Mouse (Mus musculus) liver, embryonic 12.5 days (tissue): ENCODE results near the gene Ptpn14. TPM values are rescaled to one million over a fixed set of nuclear protein-coding genes. Genes with fewer than 3 reads are reported as not detected.

ENCODE experiments used
- ATAC-seq: fragments of 200-750 bp; cut with Nextera tagmentation; 2 replicates; pipeline ENCODE4 v1.8.0; 2017; ENCODE audit warnings: moderate number of reproducible peaks, mild to moderate bottlenecking, moderate library complexity
- H3K27ac ChIP-seq: fragments of 300-500 bp; sonication (generic); 2 replicates; pipeline ENCODE4 v1.5.1; 2016; ENCODE audit warnings: mild to moderate bottlenecking
- H3K27me3 ChIP-seq: fragments of 300-500 bp; sonication (generic); replicated peaks from 2 replicates; pipeline ENCODE4 v1.6.1; 2016; ENCODE audit warnings: mild to moderate bottlenecking, moderate library complexity
- H3K36me3 ChIP-seq: fragments of 300-500 bp; sonication (generic); 2 replicates; pipeline ENCODE4 v1.6.1; 2016; ENCODE audit warnings: mild to moderate bottlenecking, moderate library complexity
- H3K4me1 ChIP-seq: fragments of 300-500 bp; sonication (generic); 2 replicates; pipeline ENCODE4 v1.6.1; 2016
- H3K4me2 ChIP-seq: fragments of 300-500 bp; sonication (generic); 2 replicates; pipeline ENCODE4 v1.6.1; 2016; ENCODE audit warnings: mild to moderate bottlenecking, moderate library complexity
- H3K4me3 ChIP-seq: fragments of 300-500 bp; sonication (generic); 2 replicates; pipeline ENCODE4 v1.5.1; 2016; ENCODE audit warnings: mild to moderate bottlenecking, moderate library complexity
- H3K9ac ChIP-seq: fragments of 300-500 bp; sonication (generic); 2 replicates; pipeline ENCODE4 v1.6.1; 2016; ENCODE audit warnings: mild to moderate bottlenecking, moderate library complexity
- H3K9me3 ChIP-seq: fragments of 300-500 bp; sonication (generic); replicated peaks from 2 replicates; pipeline ENCODE4 v1.6.1; 2016; ENCODE audit warnings: mild to moderate bottlenecking, moderate library complexity
- WGBS: fragments of 180-500 bp; shearing (Covaris S2); methylation state at CpG from one replicate; pipeline ENCODE4 v1.1.7; 2016; ENCODE audit not compliant: insufficient replicate concordance; 5-methylcytosine and 5-hydroxymethylcytosine counted together
- polyA plus RNA-seq: library from polyadenylated mRNA; unstranded; fragments of >200 nt; fragmentation: Nextera tagmentation; extraction: Ambion mirVana; gene quantifications from 2 replicates; pipeline ENCODE4 v1.2.1, GENCODE M21; 2016

The Ptpn14 gene
- polyA plus RNA-seq, 1 experiment from 2014 or later, result 0.70 TPM

- no peaks in the 10 kb centered on the region for H3K36me3 ChIP-seq
- ATAC-seq, result 0 out of 2 replicates have a peak, but pooled peaks have one; percentile 27
These were observed 132.3 kb downstream of the Ptpn14 start for GRCm38 (mm10) chr1:189860112-189860941.

GRCm38 (mm10) chr1:189860942-189861315, 132.9 kb downstream of the Ptpn14 start:
- H3K9me3 ChIP-seq, result no peaks in the 10 kb centered on the region
- H3K4me3 ChIP-seq, result no peak overlapping the region
- H3K27me3 ChIP-seq, result no peaks in the 10 kb centered on the region
- H3K4me1 ChIP-seq, result peaks cover 28% of the 10 kb centered on the region
- no peak overlapping the region for H3K4me2 ChIP-seq
- WGBS, result 62% methylated on average over 12 of the region's 12 CpGs
- no peak for ATAC-seq
- no peak overlapping the region for H3K9ac ChIP-seq
- H3K27ac ChIP-seq, result 0 out of 2 replicates have a peak overlapping the region, but pooled peaks have one; percentile 28
- H3K36me3 ChIP-seq, result no peaks in the 10 kb centered on the region

More at GRCm38 (mm10) chr1:189860112-189860941, 132.3 kb downstream of the Ptpn14 start:
- Histone ChIP-seq H3K4me2 (no peak overlapping the region), H3K9me3 (no peaks in the 10 kb centered on the region), H3K4me1 (peaks cover 27% of the 10 kb centered on the region), H3K27ac (no peak overlapping the region), H3K9ac (no peak overlapping the region), H3K27me3 (no peaks in the 10 kb centered on the region), H3K4me3 (no peak overlapping the region)
- WGBS, result 79% methylated on average over 17 of the region's 17 CpGs

GRCm38 (mm10) chr1:189863727-189864126, 135.7 kb downstream of the Ptpn14 start:
- no peak for ATAC-seq
- WGBS, result 81% methylated on average over 3 of the region's 3 CpGs
- no peak overlapping the region for H3K27ac ChIP-seq
- H3K27me3 ChIP-seq, result no peaks in the 10 kb centered on the region
- H3K4me2 ChIP-seq, result no peak overlapping the region
- H3K4me3 ChIP-seq, result no peak overlapping the region
- H3K9ac ChIP-seq, result no peak overlapping the region
- H3K4me1 ChIP-seq, result peaks cover 51% of the 10 kb centered on the region
- no peaks in the 10 kb centered on the region for H3K36me3 ChIP-seq
- no peaks in the 10 kb centered on the region for H3K9me3 ChIP-seq

GRCm38 (mm10) chr1:189864301-189864700, 136.2 kb downstream of the Ptpn14 start:
- Histone ChIP-seq H3K9me3 (no peaks in the 10 kb centered on the region), H3K4me2 (no peak overlapping the region), H3K36me3 (no peaks in the 10 kb centered on the region), H3K27ac (no peak overlapping the region), H3K9ac (no peak overlapping the region), H3K4me1 (peaks cover 55% of the 10 kb centered on the region), H3K4me3 (no peak overlapping the region), H3K27me3 (no peaks in the 10 kb centered on the region)
- no peak for ATAC-seq
- WGBS, result 65% methylated on average over 9 of the region's 9 CpGs

- Histone ChIP-seq H3K36me3 (no peaks in the 10 kb centered on the region), H3K4me2 (no peak overlapping the region), H3K27ac (no peak overlapping the region), H3K4me1 (peaks cover 62% of the 10 kb centered on the region), H3K9me3 (no peaks in the 10 kb centered on the region), H3K4me3 (no peak overlapping the region), H3K9ac (no peak overlapping the region), H3K27me3 (no peaks in the 10 kb centered on the region)
- 74% methylated on average over 15 of the region's 15 CpGs for WGBS
- no peak for ATAC-seq
These were observed 136.9 kb downstream of the Ptpn14 start for GRCm38 (mm10) chr1:189864846-189865560.

GRCm38 (mm10) chr1:189866621-189867020, 138.6 kb downstream of the Ptpn14 start:
- H3K9ac ChIP-seq, result peak overlapping the region; percentile 50; the same call in 1 of the 2 replicates
- H3K27me3 ChIP-seq, result no peaks in the 10 kb centered on the region
- ATAC-seq, result peak; percentile 64
- H3K9me3 ChIP-seq, result no peaks in the 10 kb centered on the region
- WGBS, result 20% methylated on average over 6 of the region's 6 CpGs
- no peaks in the 10 kb centered on the region for H3K36me3 ChIP-seq
- peaks cover 63% of the 10 kb centered on the region for H3K4me1 ChIP-seq
- peak overlapping the region; percentile 66 for H3K4me2 ChIP-seq
- peak overlapping the region; percentile 83 for H3K27ac ChIP-seq
- peak overlapping the region; percentile 20 for H3K4me3 ChIP-seq

- H3K4me3 ChIP-seq, result peak overlapping the region; percentile 20
- peaks cover 63% of the 10 kb centered on the region for H3K4me1 ChIP-seq
- H3K9me3 ChIP-seq, result no peaks in the 10 kb centered on the region
- no peaks in the 10 kb centered on the region for H3K36me3 ChIP-seq
- H3K27me3 ChIP-seq, result no peaks in the 10 kb centered on the region
- peak overlapping the region; percentile 66 for H3K4me2 ChIP-seq
- peak overlapping the region; percentile 83 for H3K27ac ChIP-seq
- peak overlapping the region; percentile 50 for H3K9ac ChIP-seq
- 13% methylated on average over 5 of the region's 5 CpGs for WGBS
- peak; percentile 22 for ATAC-seq
These were observed 139.0 kb downstream of the Ptpn14 start for GRCm38 (mm10) chr1:189867034-189867433.

- 5% methylated on average over 9 of the region's 9 CpGs for WGBS
- peak overlapping the region; percentile 50 for H3K9ac ChIP-seq
- no peaks in the 10 kb centered on the region for H3K36me3 ChIP-seq
- H3K27me3 ChIP-seq, result no peaks in the 10 kb centered on the region
- peak overlapping the region; percentile 66 for H3K4me2 ChIP-seq
- peak; percentile 83 for ATAC-seq
- peaks cover 63% of the 10 kb centered on the region for H3K4me1 ChIP-seq
- H3K9me3 ChIP-seq, result no peaks in the 10 kb centered on the region
- H3K27ac ChIP-seq, result peak overlapping the region; percentile 83
- H3K4me3 ChIP-seq, result peak overlapping the region; percentile 20
These were observed 139.4 kb downstream of the Ptpn14 start for GRCm38 (mm10) chr1:189867497-189867896.

- Histone ChIP-seq H3K4me1 (peaks cover 63% of the 10 kb centered on the region), H3K36me3 (no peaks in the 10 kb centered on the region), H3K27me3 (no peaks in the 10 kb centered on the region), H3K9ac (peak overlapping the region; percentile 1; the same call in 1 of the 2 replicates), H3K4me3 (peak overlapping the region; percentile 20), H3K4me2 (peak overlapping the region; percentile 66), H3K9me3 (no peaks in the 10 kb centered on the region), H3K27ac (peak overlapping the region; percentile 83)
- ATAC-seq, result peak; percentile 59
- whole genome bisulfite sequencing, result 41% methylated on average over 10 of the region's 10 CpGs
These were observed 140.0 kb downstream of the Ptpn14 start for GRCm38 (mm10) chr1:189868036-189868435.

GRCm38 (mm10) chr1:189869651-189870270, 141.7 kb downstream of the Ptpn14 start:
- Histone ChIP-seq H3K4me1 (peaks cover 68% of the 10 kb centered on the region), H3K4me2 (no peak overlapping the region), H3K27me3 (no peaks in the 10 kb centered on the region; the same call in 1 of the 2 replicates), H3K4me3 (no peak overlapping the region), H3K27ac (no peak overlapping the region), H3K9ac (no peak overlapping the region), H3K36me3 (no peaks in the 10 kb centered on the region), H3K9me3 (no peaks in the 10 kb centered on the region)
- WGBS, result 77% methylated on average over 18 of the region's 18 CpGs
- no peak for ATAC-seq

GRCm38 (mm10) chr1:189870539-189870938, 142.5 kb downstream of the Ptpn14 start:
- peak; percentile 48 for ATAC-seq
- Histone ChIP-seq H3K9me3 (no peaks in the 10 kb centered on the region), H3K27ac (no peak overlapping the region), H3K36me3 (no peaks in the 10 kb centered on the region), H3K9ac (no peak overlapping the region), H3K4me2 (no peak overlapping the region), H3K4me1 (peaks cover 69% of the 10 kb centered on the region), H3K4me3 (no peak overlapping the region), H3K27me3 (no peaks in the 10 kb centered on the region; the same call in 1 of the 2 replicates)
- 53% methylated on average over 8 of the region's 8 CpGs for WGBS
